Mouse (Mus musculus) spleen, postnatal 4 days (tissue): ENCODE measurements around the gene Slco2a1.
"Not testable (repeated sequence)": the region's sequence is repeated elsewhere in the genome, so short reads cannot be mapped to it uniquely, and the experiment has no call there.

Source experiments
- DNase-seq, 2 experiments: peaks; one replicate each; pipeline ENCODE4 v3.0.0; 2022; ENCODE audit warnings: low spot score in 2 of 2

Gene Slco2a1

GRCm38 (mm10) chr9:103083405-103083804 lies 94.9 kb downstream of the Slco2a1 start:
- DNase-seq: no peak

DNA sequence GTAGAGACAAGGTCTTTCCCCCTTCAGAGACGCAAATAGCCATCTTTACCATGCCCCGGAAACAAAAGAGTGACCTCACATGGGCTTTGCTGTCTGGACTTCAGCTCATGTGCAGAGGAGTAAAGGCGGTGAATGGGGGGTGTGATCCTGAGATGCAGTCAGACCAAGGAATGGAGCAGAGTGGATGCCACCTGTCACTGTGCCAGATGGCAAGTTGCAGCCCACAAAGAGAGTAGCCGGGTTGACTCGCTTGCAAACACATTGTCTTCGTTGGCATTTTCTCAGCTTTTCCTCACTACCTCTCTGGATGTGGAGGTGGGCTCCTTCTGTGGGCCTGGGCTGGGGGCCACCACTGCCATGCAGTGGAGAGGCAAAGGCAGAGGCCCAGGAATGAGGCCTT lies 98.2 kb downstream of the Slco2a1 start:
- no peak for DNase-seq

- no peak for DNase-seq
Measured at GRCm38 (mm10) chr9:103087301-103087700, 98.8 kb downstream of the Slco2a1 start.

DNA sequence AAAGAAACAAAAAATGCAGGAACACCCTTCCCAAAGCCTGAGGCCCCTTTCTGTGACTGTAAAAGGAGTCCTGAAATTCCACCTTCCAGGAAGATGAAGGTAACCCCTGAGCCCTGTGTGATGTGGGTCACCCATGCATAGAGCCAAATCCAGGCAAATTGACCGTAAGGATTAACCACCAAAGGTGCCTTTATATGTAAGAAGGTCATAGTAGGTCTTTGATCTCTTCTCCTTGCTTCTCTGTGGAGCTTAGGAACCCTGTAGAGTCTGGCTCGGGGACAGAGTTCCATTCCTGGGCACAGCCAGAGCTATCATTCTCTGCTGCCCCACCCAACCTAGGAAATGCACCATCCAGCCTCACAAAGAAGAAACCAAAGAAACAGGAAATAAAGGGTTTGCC lies 100.1 kb downstream of the Slco2a1 start:
- DNase-seq: no peak

- no peak for DNase-seq
Measured at GRCm38 (mm10) chr9:103090116-103090875, 101.8 kb downstream of the Slco2a1 start.

DNA sequence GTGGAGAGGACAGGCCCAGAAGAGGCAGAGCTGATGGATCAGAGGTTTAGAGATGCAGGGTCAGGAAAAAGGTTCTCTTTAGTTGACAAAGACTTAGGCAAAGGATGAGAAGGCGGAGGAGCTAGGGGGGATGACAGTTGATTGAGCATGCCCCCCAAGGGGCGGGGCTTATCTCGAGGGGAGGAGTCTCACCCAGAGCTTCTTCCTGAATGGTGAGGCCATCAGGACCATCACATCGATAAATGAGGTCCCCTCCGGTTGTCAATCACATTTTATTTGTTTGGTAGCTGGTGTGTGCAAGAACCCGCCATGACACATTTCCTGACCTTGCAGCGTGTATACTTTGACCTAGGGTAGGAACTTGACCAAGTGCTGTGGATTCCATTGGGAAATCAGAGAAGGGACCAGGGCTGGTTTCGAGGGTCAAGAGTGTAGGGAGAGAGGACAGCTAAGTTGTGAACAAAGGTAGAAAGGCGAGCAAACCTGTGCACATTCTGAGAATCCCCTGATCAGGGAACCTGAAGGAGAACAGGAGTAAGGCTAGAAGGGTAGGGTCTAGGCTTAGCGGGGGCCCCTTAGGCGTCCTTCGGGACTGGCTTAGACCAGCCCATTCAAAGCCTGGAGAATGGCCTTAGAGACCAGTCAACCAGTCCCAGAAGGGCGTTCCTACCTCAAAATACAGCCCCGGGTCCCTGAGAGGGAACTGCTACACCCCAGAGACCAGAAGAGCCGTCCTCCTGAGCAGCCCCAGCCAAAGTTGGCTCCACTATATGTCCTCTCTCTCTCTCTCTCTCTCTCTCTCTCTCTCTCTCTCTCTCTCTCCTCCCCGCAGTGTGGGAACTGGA lies 102.7 kb downstream of the Slco2a1 start:
- DNase-seq: no peak

GRCm38 (mm10) chr9:103092248-103092647 lies 103.7 kb downstream of the Slco2a1 start:
- DNase-seq: peak; percentile 57 to 86

DNA sequence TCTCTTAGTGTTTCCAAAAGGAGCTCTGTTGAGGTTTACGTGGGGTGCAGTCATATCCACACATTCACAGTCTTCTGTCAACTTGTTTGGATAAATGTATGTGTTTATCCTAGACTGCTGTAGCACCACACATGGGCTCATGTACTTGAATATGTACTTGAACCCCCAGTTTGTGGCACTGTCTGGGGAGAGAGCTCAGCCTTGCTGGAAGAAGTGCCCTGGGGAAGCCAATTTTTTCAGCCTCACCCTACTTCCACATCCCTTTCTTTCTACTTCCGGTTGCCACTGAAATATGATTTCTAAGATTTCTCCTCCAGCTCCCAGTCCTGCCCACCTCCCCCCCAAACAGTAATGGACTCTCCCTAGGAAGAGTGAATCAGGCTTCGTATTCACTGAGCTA lies 105.2 kb downstream of the Slco2a1 start:
- no peak for DNase-seq

GRCm38 (mm10) chr9:103108341-103108798 lies 119.9 kb downstream of the Slco2a1 start:
- DNase-seq: not testable (repeated sequence)

DNA sequence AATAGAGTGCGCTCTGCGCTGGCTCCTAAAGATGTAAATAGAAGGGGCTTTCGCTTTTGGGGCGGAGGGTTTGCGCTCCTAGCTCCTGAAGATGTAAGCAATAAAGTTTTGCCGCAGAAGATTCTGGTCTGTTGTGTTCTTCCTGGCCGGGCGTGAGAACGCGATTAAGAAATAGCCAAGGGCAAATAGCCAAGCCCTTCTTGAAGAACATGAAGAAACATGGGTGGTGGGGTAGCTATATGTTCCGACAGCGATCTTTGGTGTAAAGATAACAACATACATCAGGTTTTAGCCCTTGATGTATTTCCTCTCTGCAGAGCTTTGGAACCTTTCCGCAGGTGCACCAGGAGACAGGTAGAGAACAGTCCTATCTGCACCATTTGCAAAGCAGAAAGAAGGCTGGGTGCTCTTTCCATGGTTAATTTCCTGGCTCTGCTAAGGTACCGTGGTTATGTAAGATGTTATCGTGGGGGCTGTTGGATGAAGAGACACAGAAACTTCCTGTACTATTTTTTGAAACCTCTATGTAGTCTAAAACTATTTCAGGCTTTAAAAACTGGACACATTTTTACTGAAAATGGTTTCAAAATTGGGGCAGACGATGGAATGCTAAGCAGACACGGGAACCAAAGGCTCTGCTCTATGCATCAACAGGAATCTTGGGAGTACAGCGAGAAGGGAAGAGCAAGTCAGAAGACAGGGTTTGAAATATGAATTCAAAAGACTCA lies 120.6 kb downstream of the Slco2a1 start:
- no peak for DNase-seq

DNA sequence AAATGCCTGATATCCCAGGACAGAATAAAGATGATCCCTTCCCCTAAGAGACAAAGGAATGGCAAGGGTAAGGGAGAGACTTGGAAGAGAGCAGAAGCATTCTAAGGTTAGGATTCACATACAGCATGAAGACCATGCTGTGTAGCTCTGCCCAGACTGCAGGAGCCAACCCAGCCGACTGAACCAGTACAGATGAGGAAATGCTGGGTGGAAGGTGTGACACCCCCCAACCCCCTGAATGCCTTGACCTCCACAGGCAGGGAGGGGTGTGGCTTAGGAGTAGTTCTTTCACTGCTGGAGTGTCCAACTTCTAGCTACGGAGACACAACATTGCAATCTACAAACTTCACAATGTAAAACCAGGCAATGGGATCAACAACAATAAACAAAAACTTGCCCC lies 121.4 kb downstream of the Slco2a1 start:
- DNase-seq: no peak

DNA sequence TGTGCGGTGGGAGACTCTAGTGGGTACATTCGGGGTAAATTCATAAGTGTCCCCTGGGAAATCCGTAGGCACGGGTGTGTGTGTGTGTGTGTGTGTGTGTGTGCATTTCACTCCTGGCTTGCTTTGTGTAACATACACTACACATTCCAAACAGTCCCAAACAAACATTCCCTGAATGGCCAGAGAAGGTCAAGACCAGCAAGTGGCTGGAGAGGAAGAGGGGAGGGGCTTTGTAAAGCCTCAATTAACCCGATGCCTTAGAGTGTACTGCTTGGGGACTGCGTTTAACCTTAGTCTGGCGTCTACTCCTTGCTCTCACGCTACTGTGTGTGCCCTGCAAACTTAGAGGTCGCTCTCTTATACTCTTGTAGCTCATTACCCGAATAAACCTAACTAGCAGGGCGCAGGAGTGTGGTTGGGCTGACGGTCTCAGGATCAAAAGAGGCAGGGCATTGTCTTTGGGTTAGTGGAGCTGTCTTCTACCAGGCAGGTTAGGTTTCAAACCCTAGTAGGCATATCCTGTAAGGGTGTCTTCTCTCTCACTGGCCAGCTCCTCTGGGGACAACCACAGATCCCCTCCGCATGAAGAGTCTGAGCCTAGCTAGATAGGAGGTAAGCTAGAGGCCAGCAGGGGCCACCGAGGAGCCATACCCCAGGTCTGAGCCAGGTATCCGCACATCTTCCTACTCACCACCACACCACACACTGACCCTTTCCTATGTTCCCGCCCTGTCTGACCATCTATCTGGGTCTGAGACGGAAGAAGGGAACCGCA lies 122.4 kb downstream of the Slco2a1 start:
- no peak for DNase-seq

GRCm38 (mm10) chr9:103111621-103112470 lies 123.3 kb downstream of the Slco2a1 start, which contains the start of gene Rab6b:
Gene Rab6b, plus strand, starts transcription at chr9:103111787.
- no peak for DNase-seq

DNA sequence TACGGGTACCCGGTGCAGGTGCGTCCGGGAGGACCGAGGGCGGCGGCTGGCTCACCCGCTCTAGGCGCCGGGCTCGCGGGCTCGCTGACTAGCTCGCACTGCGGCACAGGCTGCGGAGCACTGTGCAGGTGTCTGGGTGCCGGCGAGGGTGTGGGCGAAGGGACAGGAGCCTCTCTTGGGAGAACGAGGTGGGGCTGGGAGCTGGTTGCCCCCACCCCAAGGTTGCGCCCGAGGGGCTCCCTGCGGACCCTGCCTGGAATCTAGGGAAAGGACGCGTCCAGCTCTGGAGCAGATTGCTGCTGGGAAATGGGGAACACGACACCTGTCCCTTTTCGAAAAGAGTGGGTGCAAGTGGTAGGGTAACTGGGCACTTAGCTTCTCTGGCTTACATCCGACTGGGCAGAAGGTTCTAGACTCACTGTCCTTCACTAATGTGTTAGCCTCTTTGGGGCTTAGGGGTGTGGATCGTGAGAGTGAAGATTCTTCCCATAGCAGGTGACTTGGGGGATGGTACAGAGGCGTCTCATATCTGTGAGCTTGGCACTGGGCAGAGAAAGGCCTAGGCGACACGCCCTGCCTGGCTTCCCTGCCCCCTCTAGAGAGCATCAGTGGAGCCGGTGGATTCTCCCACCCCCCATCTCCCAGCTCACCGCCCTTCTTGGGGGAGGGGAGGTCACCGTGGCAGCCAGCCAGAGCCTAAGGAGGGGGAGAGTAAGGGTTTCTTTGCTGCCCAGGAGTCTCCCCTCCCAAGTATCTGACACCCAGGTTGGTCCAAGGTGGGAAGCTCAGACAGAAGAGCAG lies 124.2 kb downstream of the Slco2a1 start:
- no peak for DNase-seq

DNA sequence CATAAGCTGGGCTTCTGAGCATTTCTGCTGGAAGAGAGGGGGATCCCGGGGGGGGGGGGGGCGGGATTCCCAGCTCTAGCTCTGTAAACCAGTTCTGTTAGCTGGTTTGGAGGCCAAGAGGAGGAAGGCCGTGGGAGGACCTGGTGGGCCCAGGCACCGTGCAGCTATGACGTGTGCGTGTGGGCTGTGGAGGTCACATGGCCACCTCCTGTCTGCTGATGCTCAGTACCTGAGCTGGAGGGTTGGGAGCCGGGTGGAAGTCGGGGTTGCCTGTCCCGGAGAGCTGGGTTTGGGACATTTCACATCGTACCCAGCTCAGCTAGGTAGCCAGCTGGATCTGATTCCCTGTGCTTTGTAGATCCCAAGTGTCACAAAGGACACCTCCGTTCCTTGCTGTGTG lies 124.8 kb downstream of the Slco2a1 start:
- no peak for DNase-seq

DNA sequence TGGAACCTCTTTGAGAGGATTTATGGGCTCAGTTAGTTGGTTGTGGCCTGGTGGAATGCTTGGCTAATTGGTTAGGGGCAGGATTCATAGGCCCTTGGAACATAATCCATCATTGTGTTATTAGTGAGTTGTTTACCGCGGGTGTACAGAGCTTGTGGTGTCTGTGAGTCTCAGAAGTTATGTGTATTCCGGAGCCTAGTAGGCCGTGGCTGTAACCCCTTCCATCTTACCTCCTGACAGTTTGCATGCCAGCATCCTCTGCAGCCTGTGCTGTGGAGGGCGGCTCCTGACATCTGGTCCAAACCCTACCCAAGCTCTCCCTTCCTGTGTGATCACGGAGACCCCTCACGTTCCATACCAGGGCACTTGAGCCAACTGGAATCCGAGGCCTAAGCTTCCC lies 125.8 kb downstream of the Slco2a1 start:
- DNase-seq: no peak

DNA sequence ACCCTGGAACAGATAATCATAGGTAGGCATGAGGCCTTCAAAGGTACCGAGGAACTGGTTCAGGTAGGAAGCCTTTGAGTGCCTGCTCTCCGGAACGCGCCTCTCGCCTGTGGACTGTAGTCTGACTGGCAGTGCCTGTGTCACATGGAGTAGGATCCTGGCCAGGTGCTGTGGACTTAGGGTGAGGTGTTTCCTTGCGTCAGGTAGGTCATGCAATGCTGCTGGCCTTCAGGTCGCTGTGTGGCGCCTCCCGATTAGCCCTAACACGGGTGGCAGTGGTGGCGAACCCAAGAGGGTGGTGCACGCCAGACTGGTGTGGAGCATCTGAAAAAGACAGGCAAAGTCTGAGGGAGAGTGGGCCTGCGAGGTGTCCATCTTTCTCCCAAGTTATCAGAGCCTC lies 126.4 kb downstream of the Slco2a1 start:
- no peak for DNase-seq

DNA sequence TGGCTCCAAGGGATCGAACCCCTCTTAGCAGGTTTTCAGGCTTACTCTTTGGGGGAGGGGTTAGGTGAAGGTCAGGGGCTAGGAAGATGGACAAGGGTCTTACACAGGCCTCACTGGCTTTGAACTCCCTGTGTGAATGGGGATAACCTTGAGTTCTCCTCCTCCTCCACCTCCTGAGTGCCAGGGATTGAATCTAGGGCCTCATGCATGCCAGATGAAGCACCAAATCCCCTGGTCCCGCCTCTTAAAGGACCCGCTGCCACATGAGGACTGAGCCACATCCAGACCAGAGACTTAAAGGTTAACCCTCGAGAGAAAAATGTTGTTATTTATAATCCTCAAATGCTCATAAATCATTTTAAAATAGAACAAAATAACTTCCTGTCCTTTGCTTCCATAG lies 128.4 kb downstream of the Slco2a1 start:
- no peak for DNase-seq

GRCm38 (mm10) chr9:103117495-103117894 lies 129.0 kb downstream of the Slco2a1 start:
- DNase-seq: no peak

DNA sequence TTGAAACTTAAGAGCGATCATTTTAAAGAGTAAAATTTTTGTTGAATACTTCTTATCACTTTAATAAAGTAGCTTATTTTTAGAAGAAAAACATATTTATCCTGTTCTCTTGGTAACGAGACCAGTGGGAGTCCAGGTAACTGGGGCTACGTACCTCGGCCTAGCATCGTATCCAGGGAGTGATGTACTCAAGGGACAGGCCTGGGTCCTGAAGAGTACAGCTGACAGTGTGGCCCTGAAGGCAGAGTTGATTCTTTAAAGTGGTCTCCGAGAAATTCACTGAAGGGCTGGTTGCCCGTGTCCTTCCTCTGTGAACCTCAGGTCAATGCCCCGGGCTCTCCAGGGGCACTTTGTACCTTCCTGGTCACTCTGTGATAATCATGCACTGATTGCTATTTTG lies 129.4 kb downstream of the Slco2a1 start:
- DNase-seq: no peak
